Mouse (Mus musculus) midbrain, embryonic 14.5 days (tissue): Measurements from ENCODE around the gene Tgm1. TPM values are rescaled to one million over a fixed set of nuclear protein-coding genes. Genes with fewer than 3 reads are reported as not detected.

Experiments used
- ATAC-seq: fragments of 200-750 bp; cut with Nextera tagmentation; 2 replicates; pipeline ENCODE4 v1.8.0; 2017; ENCODE audit warnings: moderate number of reproducible peaks, moderate library complexity; ENCODE audit not compliant: low FRiP score, low TSS enrichment
- DNase-seq: peaks from one replicate; pipeline ENCODE4 v3.0.0-alpha.2; 2015
- H3K27ac ChIP-seq: fragments of 300-500 bp; sonication (generic); replicated peaks from 2 replicates; pipeline ENCODE4 v1.5.1; 2014; ENCODE audit warnings: mild to moderate bottlenecking, low read depth, low read length, moderate library complexity
- H3K27me3 ChIP-seq: fragments of 300-500 bp; sonication (generic); 2 replicates; pipeline ENCODE4 v1.6.1; 2014; ENCODE audit warnings: low read length, control low read depth, mixed read lengths; ENCODE audit not compliant: control insufficient read depth, insufficient read depth
- H3K36me3 ChIP-seq: fragments of 300-500 bp; sonication (generic); 2 replicates; pipeline ENCODE4 v1.6.1; 2014; ENCODE audit warnings: low read length, control low read depth; ENCODE audit not compliant: control insufficient read depth, insufficient read depth
- H3K4me1 ChIP-seq: fragments of 300-500 bp; sonication (generic); 2 replicates; pipeline ENCODE4 v1.6.1; 2014; ENCODE audit warnings: mild to moderate bottlenecking, antibody characterized with exemption, low read length, control low read depth; ENCODE audit not compliant: control insufficient read depth, insufficient read depth
- H3K4me2 ChIP-seq: fragments of 300-500 bp; sonication (generic); 2 replicates; pipeline ENCODE4 v1.6.1; 2014; ENCODE audit warnings: mild to moderate bottlenecking, low read length, moderate library complexity
- H3K4me3 ChIP-seq: fragments of 300-500 bp; sonication (generic); replicated peaks from 2 replicates; pipeline ENCODE4 v1.5.1; 2014; ENCODE audit warnings: low read depth, low read length
- H3K9ac ChIP-seq: fragments of 300-500 bp; sonication (generic); replicated peaks from 2 replicates; pipeline ENCODE4 v1.6.1; 2014; ENCODE audit warnings: mild to moderate bottlenecking, low read length, moderate library complexity
- H3K9me3 ChIP-seq: fragments of 300-500 bp; sonication (generic); 2 replicates; pipeline ENCODE4 v1.6.1; 2016; ENCODE audit warnings: low read length, control low read depth, mixed read lengths; ENCODE audit not compliant: control insufficient read depth
- WGBS: fragments of 180-500 bp; shearing (Covaris S2); extraction: QIAGEN DNeasy Blood & Tissue Kit; methylation state at CpG from one replicate; pipeline ENCODE4 v1.1.7; 2014; 5-methylcytosine and 5-hydroxymethylcytosine counted together
- polyA plus RNA-seq: library from polyadenylated mRNA; unstranded; fragments of >200 nt; fragmentation: Nextera tagmentation; extraction: Ambion mirVana; gene quantifications from 2 replicates; pipeline ENCODE4 v1.2.1, GENCODE M21; 2014

The Tgm1 gene
- polyA plus RNA-seq, 1 experiment from 2014 or later, result 0.14 TPM

- peaks cover 35% of the 10 kb centered on the region for H3K36me3 ChIP-seq
- DNase-seq (no peak), ATAC-seq (no peak)
- H3K4me2 ChIP-seq, result peak overlapping the region; percentile 67
- peak overlapping the region; percentile 81; the same call in 1 of the 2 replicates for H3K27ac ChIP-seq
- H3K27me3 ChIP-seq, result no peaks in the 10 kb centered on the region
- H3K4me1 ChIP-seq, result peaks cover 6% of the 10 kb centered on the region
- H3K9me3 ChIP-seq, result no peaks in the 10 kb centered on the region
- H3K9ac ChIP-seq, result peak overlapping the region; percentile 75; the same call in 1 of the 2 replicates
- H3K4me3 ChIP-seq, result peak overlapping the region; percentile 73
- WGBS, result 75% methylated on average over 6 of the region's 6 CpGs
Measured at GRCm38 (mm10) chr14:55721076-55721475, 7.3 kb upstream of the Tgm1 start.

DNA sequence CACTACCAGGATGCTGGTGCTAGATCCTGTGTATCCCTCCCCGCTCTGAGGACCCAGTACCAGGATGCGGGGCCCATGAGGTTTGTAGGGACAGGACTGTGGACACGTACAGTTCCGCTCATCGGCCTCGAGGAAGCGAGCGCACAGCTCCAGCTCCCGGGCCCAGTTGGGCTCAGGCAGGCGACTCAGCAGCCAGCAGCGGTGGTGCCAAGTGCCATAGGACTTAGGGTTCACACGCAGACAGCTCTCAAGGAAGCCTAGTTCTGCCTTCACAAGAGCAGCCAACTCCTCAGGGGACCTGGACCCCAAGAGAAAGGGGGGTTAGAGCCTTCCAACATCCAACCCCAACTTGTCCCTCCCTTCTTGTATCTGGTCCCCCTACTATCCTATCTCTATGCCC, 6.9 kb upstream of the Tgm1 start:
- DNase-seq, result no peak
- H3K4me2 ChIP-seq, result no peak overlapping the region; the same call in 1 of the 2 replicates
- no peak overlapping the region for H3K4me3 ChIP-seq
- H3K4me1 ChIP-seq, result peaks cover 6% of the 10 kb centered on the region
- no peaks in the 10 kb centered on the region for H3K27me3 ChIP-seq
- no peak for ATAC-seq
- 94% methylated on average over 12 of the region's 12 CpGs for WGBS
- H3K9me3 ChIP-seq, result no peaks in the 10 kb centered on the region
- peaks cover 37% of the 10 kb centered on the region for H3K36me3 ChIP-seq
- H3K9ac ChIP-seq, result no peak overlapping the region
- H3K27ac ChIP-seq, result no peak overlapping the region

DNA sequence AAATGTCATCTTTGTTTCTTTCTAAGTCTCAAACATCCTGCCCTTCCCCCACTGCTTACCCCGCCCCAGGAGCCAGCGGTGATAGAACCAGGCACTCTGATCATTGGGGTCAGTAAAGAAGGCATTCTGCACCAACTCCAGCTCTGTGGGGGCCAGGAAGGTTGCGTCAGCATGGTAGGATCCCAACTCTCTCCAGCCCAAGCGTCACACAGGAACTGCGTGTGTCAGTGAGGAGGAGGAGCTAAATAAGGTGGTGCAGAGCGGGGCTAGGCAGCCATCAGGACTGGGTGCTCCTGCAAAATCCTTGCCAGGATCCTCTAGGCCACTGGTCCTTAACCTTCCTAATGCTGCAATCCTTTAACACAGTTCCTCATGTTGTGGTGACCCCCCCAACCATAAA, 6.0 kb upstream of the Tgm1 start:
- WGBS, result 94% methylated on average over 6 of the region's 6 CpGs
- H3K4me2 ChIP-seq, result no peak overlapping the region
- no peaks in the 10 kb centered on the region for H3K27me3 ChIP-seq
- no peak for DNase-seq
- no peaks in the 10 kb centered on the region for H3K9me3 ChIP-seq
- ATAC-seq, result no peak
- peaks cover 37% of the 10 kb centered on the region for H3K36me3 ChIP-seq
- H3K4me3 ChIP-seq, result no peak overlapping the region
- peaks cover 6% of the 10 kb centered on the region for H3K4me1 ChIP-seq
- no peak overlapping the region for H3K27ac ChIP-seq
- no peak overlapping the region for H3K9ac ChIP-seq

GRCm38 (mm10) chr14:55716884-55717283, 3.2 kb upstream of the Tgm1 start:
- no peak overlapping the region for H3K4me2 ChIP-seq
- no peak overlapping the region for H3K4me3 ChIP-seq
- H3K4me1 ChIP-seq, result peaks cover 6% of the 10 kb centered on the region
- WGBS, result 90% methylated on average over 8 of the region's 8 CpGs
- H3K9me3 ChIP-seq, result no peaks in the 10 kb centered on the region
- no peak overlapping the region for H3K9ac ChIP-seq
- no peak overlapping the region for H3K27ac ChIP-seq
- H3K36me3 ChIP-seq, result peaks cover 37% of the 10 kb centered on the region
- no peak for DNase-seq
- H3K27me3 ChIP-seq, result 0 out of 2 replicates have a peak, but pooled peaks cover 8% of the 10 kb centered on the region
- no peak for ATAC-seq

GRCm38 (mm10) chr14:55716271-55716670, 2.5 kb upstream of the Tgm1 start:
- H3K4me3 ChIP-seq, result no peak overlapping the region
- ATAC-seq (no peak), DNase-seq (no peak)
- peaks cover 37% of the 10 kb centered on the region for H3K36me3 ChIP-seq
- H3K9ac ChIP-seq, result no peak overlapping the region
- H3K27me3 ChIP-seq, result 0 out of 2 replicates have a peak, but pooled peaks cover 8% of the 10 kb centered on the region
- WGBS, result 96% methylated on average over 6 of the region's 6 CpGs
- H3K27ac ChIP-seq, result no peak overlapping the region
- H3K4me1 ChIP-seq, result peaks cover 4% of the 10 kb centered on the region
- no peaks in the 10 kb centered on the region for H3K9me3 ChIP-seq
- H3K4me2 ChIP-seq, result no peak overlapping the region

GRCm38 (mm10) chr14:55714893-55715292, 1.2 kb upstream of the Tgm1 start:
- DNase-seq (no peak), ATAC-seq (no peak)
- H3K4me3 ChIP-seq, result no peak overlapping the region
- H3K9me3 ChIP-seq, result no peaks in the 10 kb centered on the region
- 47% methylated on average over 6 of the region's 6 CpGs for WGBS
- H3K9ac ChIP-seq, result no peak overlapping the region
- peaks cover 37% of the 10 kb centered on the region for H3K36me3 ChIP-seq
- 0 out of 2 replicates have a peak, but pooled peaks cover 8% of the 10 kb centered on the region for H3K27me3 ChIP-seq
- H3K27ac ChIP-seq, result no peak overlapping the region
- H3K4me1 ChIP-seq, result no peaks in the 10 kb centered on the region
- no peak overlapping the region for H3K4me2 ChIP-seq

- DNase-seq, result no peak
Measured at GRCm38 (mm10) chr14:55713007-55713728, 558 bp downstream of the Tgm1 start.

DNA sequence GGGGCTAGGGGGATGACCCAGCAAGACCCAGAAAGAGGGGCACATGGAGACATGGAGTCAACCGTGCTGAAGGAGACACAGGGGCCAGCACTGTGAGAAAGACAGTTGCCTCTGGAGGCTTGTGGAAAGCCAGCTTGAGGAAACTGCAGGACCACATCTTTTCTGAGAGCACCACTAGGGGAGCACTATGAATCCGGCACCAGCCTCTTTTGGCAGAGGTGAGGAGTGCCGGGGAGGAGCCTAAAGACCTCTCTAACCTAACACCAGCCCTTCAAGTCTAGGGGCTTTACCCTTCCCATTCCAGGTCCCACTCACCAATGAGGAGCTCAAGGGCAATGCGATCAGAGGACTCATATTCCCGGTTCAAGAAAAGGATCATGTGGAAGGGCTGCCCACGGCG, 1.9 kb downstream of the Tgm1 start:
- H3K4me1 ChIP-seq, result no peaks in the 10 kb centered on the region
- no peak overlapping the region for H3K4me2 ChIP-seq
- ATAC-seq (no peak), DNase-seq (no peak)
- H3K9ac ChIP-seq, result no peak overlapping the region
- H3K27me3 ChIP-seq, result 0 out of 2 replicates have a peak, but pooled peaks cover 8% of the 10 kb centered on the region
- no peaks in the 10 kb centered on the region for H3K9me3 ChIP-seq
- no peak overlapping the region for H3K27ac ChIP-seq
- peaks cover 9% of the 10 kb centered on the region for H3K36me3 ChIP-seq
- WGBS, result 83% methylated on average over 7 of the region's 7 CpGs
- H3K4me3 ChIP-seq, result no peak overlapping the region

More at GRCm38 (mm10) chr14:55713007-55713728, 558 bp downstream of the Tgm1 start:
- 19% methylated on average over 25 of the region's 25 CpGs for WGBS
- Histone ChIP-seq H3K27ac (no peak overlapping the region), H3K36me3 (peaks cover 21% of the 10 kb centered on the region), H3K9ac (no peak overlapping the region), H3K4me3 (no peak overlapping the region), H3K9me3 (no peaks in the 10 kb centered on the region), H3K4me2 (no peak overlapping the region), H3K4me1 (no peaks in the 10 kb centered on the region), H3K27me3 (0 out of 2 replicates have a peak, but pooled peaks cover 8% of the 10 kb centered on the region)
- ATAC-seq, result peak; percentile 6; the same call in 1 of the 2 replicates

- H3K27me3 ChIP-seq, result 0 out of 2 replicates have a peak, but pooled peaks cover 8% of the 10 kb centered on the region
- 88% methylated on average over 4 of the region's 4 CpGs for WGBS
- no peak overlapping the region for H3K9ac ChIP-seq
- ATAC-seq (no peak), DNase-seq (no peak)
- no peaks in the 10 kb centered on the region for H3K4me1 ChIP-seq
- no peaks in the 10 kb centered on the region for H3K36me3 ChIP-seq
- no peak overlapping the region for H3K27ac ChIP-seq
- no peak overlapping the region for H3K4me3 ChIP-seq
- H3K4me2 ChIP-seq, result no peak overlapping the region
- no peaks in the 10 kb centered on the region for H3K9me3 ChIP-seq
Measured at GRCm38 (mm10) chr14:55709509-55709908, 4.2 kb downstream of the Tgm1 start.
